In the genomic region with DNA sequence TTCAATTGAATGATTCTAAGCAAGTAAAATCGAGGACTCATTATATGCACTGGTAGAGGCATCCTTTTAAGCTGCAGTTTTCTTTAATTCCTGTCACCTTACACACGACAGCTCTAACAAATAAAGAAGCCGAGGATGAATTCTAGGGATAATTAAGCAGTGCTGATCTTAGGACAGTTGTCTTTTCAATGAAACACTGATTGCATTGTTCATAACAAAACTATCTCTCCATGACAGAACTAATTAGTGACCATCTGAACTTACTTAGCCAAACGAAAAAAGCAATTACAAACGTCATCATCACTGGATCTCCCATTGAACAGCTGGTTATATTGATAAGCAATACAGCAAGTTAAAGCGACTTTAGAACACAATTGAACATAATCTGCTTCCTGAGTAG, we compare ENCODE assay signal across 22 mouse cellular contexts.
"Had no signal": no experiment of that assay in that cellular context is flagged by ENCODE, and none has a peak within 500 bp of the region (broad histone marks: within the 10 kb centered on the region; RNA-seq: fewer than 3 reads in every experiment).

No protein-coding gene starts in this region.

- H3K9ac ChIP-seq: kidney, embryonic 15.5 days; liver, embryonic 13.5 days; midbrain, embryonic 12.5 days; neural tube, embryonic 13.5 days had no signal

- H3K4me3 ChIP-seq: kidney, embryonic 15.5 days; left cerebral cortex, adult 2 months; liver, embryonic 13.5 days; megakaryocyte, embryonic 14.5 days; midbrain, embryonic 12.5 days; myocyte; neural tube, embryonic 13.5 days had no signal

- H3K36me3 ChIP-seq: kidney, embryonic 15.5 days; liver, embryonic 13.5 days; midbrain, embryonic 12.5 days; neural tube, embryonic 13.5 days had no signal

- H3K9me3 ChIP-seq: kidney, embryonic 15.5 days; liver, embryonic 13.5 days; megakaryocyte, embryonic 14.5 days; midbrain, embryonic 12.5 days; neural tube, embryonic 13.5 days had no signal

- H3K27ac ChIP-seq: kidney, embryonic 15.5 days; left cerebral cortex, adult 2 months; liver, embryonic 13.5 days; midbrain, embryonic 12.5 days; neural tube, embryonic 13.5 days; stomach, postnatal 0 days had no signal

- DNase-seq: kidney, adult 2 months; kidney, postnatal 10 days; kidney, postnatal 36 days; layer of hippocampus, postnatal 36 days; liver, embryonic 13.5 days; lung, adult 2 months; lung, postnatal 14 days; lung, postnatal 4 days; right cerebral cortex, adult 18-20 months; right cerebral cortex, postnatal 14 days; right cerebral cortex, postnatal 4 days; thymus, adult 2 months; thymus, postnatal 14 days; thymus, postnatal 4 days had no signal

- ATAC-seq: intestine, postnatal 0 days had no signal

- H3K4me2 ChIP-seq: kidney, embryonic 15.5 days; liver, embryonic 13.5 days; midbrain, embryonic 12.5 days; neural tube, embryonic 13.5 days had no signal

- H3K4me1 ChIP-seq: kidney, embryonic 15.5 days; liver, embryonic 13.5 days; megakaryocyte, embryonic 14.5 days; midbrain, embryonic 12.5 days; neural tube, embryonic 13.5 days had no signal

- H3K27me3 ChIP-seq: liver, embryonic 13.5 days; megakaryocyte, embryonic 14.5 days; midbrain, embryonic 12.5 days had no signal
